Mouse (Mus musculus) induced T-regulatory cell, adult 2 months (primary cell): ENCODE results near the gene Gpat3.

Source experiments
- DNase-seq: peaks from one replicate; pipeline ENCODE4 v3.0.0-alpha.2; 2012; ENCODE audit warnings: low read depth

The Gpat3 gene

DNA sequence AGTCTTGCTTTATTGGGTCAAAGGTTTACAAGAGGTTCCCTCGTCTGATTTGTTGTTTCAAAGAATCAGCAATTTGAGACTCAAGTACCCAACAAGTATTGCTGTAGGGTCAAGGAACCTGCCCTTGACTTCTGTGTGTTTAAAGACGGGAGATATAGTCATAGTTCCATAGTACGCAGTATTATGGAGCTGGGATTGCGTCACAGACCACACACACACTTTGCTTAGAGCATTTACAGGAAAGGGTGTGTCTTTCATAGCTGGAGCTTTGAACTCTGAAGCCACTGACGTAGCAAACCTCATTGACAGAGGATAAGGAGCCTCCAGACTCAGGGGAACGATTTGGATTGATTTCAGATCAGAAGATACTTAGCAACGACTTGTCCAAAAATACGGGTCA is 70.9 kb downstream of the Gpat3 start:
- DNase-seq, result peak; percentile 79

DNA sequence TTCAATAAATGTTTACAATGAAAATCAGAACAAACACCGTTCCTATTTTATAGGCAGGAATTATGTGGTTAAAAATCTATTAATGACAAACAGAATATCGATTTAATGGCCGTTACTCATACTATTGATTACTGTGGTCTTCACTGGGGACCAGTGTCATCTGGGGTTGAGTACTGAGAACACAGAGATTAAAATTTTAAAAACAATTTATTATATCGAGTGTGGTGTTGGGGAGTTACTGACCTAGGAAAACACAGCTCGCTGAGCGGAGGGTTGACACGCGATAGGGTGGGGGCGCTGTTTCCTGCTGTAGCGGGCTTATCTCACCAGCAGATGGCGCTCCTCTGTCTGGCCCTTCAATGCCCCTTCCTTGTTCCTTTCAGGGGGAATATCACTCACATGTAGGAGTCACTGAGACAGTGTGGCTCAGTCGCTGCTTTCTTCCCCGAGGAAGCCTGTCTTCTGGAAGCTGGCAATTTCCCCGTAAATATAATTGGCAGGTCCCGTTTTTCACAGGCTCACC is 71.8 kb downstream of the Gpat3 start:
- DNase-seq, result peak; percentile 85

- DNase-seq, result peak; percentile 85
Measured at GRCm38 (mm10) chr5:100919069-100919468, 73.6 kb downstream of the Gpat3 start.

DNA sequence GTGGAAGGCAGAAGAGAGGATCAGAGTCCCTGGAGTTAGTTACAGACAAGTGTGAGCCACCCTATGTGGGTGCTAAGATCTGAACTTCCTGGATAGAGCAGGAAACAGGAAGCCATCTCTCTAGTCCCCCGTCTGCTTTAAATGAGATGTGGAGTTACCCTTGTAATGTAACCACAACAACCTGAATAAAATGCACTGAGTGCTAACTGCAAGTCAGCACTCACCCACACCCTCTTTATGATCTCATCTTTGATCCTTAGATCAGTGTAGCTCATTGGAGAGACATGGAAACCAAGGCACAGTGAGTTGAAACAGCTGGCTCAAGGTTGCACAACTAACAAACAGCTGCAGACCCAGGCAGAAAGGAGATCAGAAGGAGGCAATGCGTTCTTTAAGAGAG is 84.2 kb downstream of the Gpat3 start:
- DNase-seq, result peak; percentile 18

- no peak for DNase-seq
Measured at GRCm38 (mm10) chr5:100943716-100944115, 98.2 kb downstream of the Gpat3 start.

DNA sequence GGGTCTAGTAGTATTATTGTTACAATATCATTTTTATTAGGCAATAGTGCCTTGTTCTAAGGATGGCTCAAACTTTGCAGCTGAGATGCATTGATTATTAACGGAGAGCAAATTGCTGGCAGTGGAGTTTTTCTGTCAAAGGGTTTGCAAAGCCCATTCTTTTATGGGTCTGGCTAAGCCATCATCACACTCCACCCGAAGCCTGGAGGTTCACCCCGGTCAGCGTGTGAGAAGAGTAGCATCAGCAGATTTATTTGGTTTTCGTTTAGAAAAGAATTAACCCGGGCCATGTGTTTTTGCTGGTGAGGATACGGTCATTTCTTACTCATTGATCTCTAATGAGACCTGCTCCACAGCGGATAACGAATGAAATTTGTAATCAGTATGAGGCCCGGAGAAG is 99.8 kb downstream of the Gpat3 start:
- no peak for DNase-seq
